Mouse (Mus musculus): Measurements from ENCODE around the gene Olfr145. TPM values are rescaled to one million over a fixed set of nuclear protein-coding genes. Genes with fewer than 3 reads are reported as not detected.

The Olfr145 gene
- polyA plus RNA-seq, 1 experiment from 2014 or later = not detected

Other genes with a start within 250 kb of the Olfr145 start
- gene Tbrg1, start 239.4 kb upstream of the Olfr145 start, polyA plus RNA-seq (2014; fragmentation: Nextera tagmentation; extraction: Ambion mirVana) = 89.5 and 91.6 TPM in 2 replicates
- not detected in 2 replicates for gene Panx3, start 227.5 kb upstream of the Olfr145 start, polyA plus RNA-seq (2014; fragmentation: Nextera tagmentation; extraction: Ambion mirVana)
- not detected in 2 replicates for gene Olfr160, start 180.5 kb upstream of the Olfr145 start, polyA plus RNA-seq (2014; fragmentation: Nextera tagmentation; extraction: Ambion mirVana)
- not detected in 2 replicates for gene Olfr874, start 151.6 kb upstream of the Olfr145 start, polyA plus RNA-seq (2014; fragmentation: Nextera tagmentation; extraction: Ambion mirVana)
- not detected in 2 replicates for gene Olfr875, start 124.9 kb upstream of the Olfr145 start, polyA plus RNA-seq (2014; fragmentation: Nextera tagmentation; extraction: Ambion mirVana)
- gene Olfr876, start 93.7 kb upstream of the Olfr145 start, polyA plus RNA-seq (2014; fragmentation: Nextera tagmentation; extraction: Ambion mirVana) = not detected in 2 replicates
- gene Olfr877, start 42.5 kb upstream of the Olfr145 start, polyA plus RNA-seq (2014; fragmentation: Nextera tagmentation; extraction: Ambion mirVana) = not detected in 2 replicates
- 0.28 TPM in 1 of 2 replicates, not detected in the other for gene Olfr878, start 21.1 kb downstream of the Olfr145 start, polyA plus RNA-seq (2014; fragmentation: Nextera tagmentation; extraction: Ambion mirVana)
- gene Olfr881, start 95.1 kb downstream of the Olfr145 start, polyA plus RNA-seq (2014; fragmentation: Nextera tagmentation; extraction: Ambion mirVana) = not detected in 2 replicates
- not detected in 2 replicates for gene Olfr883, start 129.1 kb downstream of the Olfr145 start, polyA plus RNA-seq (2014; fragmentation: Nextera tagmentation; extraction: Ambion mirVana)
- not detected in 2 replicates for gene Olfr884, start 149.8 kb downstream of the Olfr145 start, polyA plus RNA-seq (2014; fragmentation: Nextera tagmentation; extraction: Ambion mirVana)
- gene Olfr885, start 164.6 kb downstream of the Olfr145 start, polyA plus RNA-seq (2014; fragmentation: Nextera tagmentation; extraction: Ambion mirVana) = not detected in 2 replicates
- not detected in 2 replicates for gene Olfr887, start 187.3 kb downstream of the Olfr145 start, polyA plus RNA-seq (2014; fragmentation: Nextera tagmentation; extraction: Ambion mirVana)
- not detected in 2 replicates for gene Olfr888, start 211.4 kb downstream of the Olfr145 start, polyA plus RNA-seq (2014; fragmentation: Nextera tagmentation; extraction: Ambion mirVana)
- gene Olfr889, start 218.5 kb downstream of the Olfr145 start, polyA plus RNA-seq (2014; fragmentation: Nextera tagmentation; extraction: Ambion mirVana) = 0.04 and 0.05 TPM in 2 replicates
- gene Olfr890, start 245.8 kb downstream of the Olfr145 start, polyA plus RNA-seq (2014; fragmentation: Nextera tagmentation; extraction: Ambion mirVana) = not detected in 2 replicates